Mouse (Mus musculus): ENCODE measurements around the gene Hspa12a. TPM values are rescaled to one million over a fixed set of nuclear protein-coding genes. Genes with fewer than 3 reads are reported as not detected.

Hspa12a gene
- total RNA-seq, 1 experiment from 2014 or later: not detected

Other genes with a start within 250 kb of the Hspa12a start
- gene Pnliprp1, start 214.8 kb downstream of the Hspa12a start, total RNA-seq (2017): not detected in 2 replicates
- not detected in 2 replicates for gene Pnliprp2, start 183.9 kb downstream of the Hspa12a start, total RNA-seq (2017)
- not detected in 2 replicates for gene 1700019N19Rik, start 149.2 kb downstream of the Hspa12a start, total RNA-seq (2017)
- not detected in 2 replicates for gene Eno4, start 229 bp downstream of the Hspa12a start, total RNA-seq (2017)
- gene Shtn1, start 132.4 kb upstream of the Hspa12a start, total RNA-seq (2017): 3.1 and 4.1 TPM in 2 replicates
- not detected in 2 replicates for gene Vax1, start 226.4 kb upstream of the Hspa12a start, total RNA-seq (2017)

Measured in hematopoietic stem cell, adult 5-6 weeks (primary cell).